Mouse (Mus musculus) hindbrain, postnatal 0 days (tissue): Measurements from ENCODE around the gene Wdr27. TPM values are rescaled to one million over a fixed set of nuclear protein-coding genes. Genes with fewer than 3 reads are reported as not detected.
"Not testable (repeated sequence)": the region's sequence is repeated elsewhere in the genome, so short reads cannot be mapped to it uniquely, and the experiment has no call there.

Experiments
- ATAC-seq: fragments of 200-750 bp; cut with Nextera tagmentation; 2 replicates; pipeline ENCODE4 v1.8.0; 2017; ENCODE audit warnings: mild to moderate bottlenecking, moderate TSS enrichment, moderate library complexity
- DNase-seq: peaks from one replicate; pipeline ENCODE4 v3.0.0-alpha.2; 2015; ENCODE audit warnings: low spot score
- H3K27ac ChIP-seq: fragments of 300-500 bp; sonication (generic); 2 replicates; pipeline ENCODE4 v1.5.1; 2014; ENCODE audit warnings: mild to moderate bottlenecking
- H3K27me3 ChIP-seq: fragments of 300-500 bp; sonication (generic); 2 replicates; pipeline ENCODE4 v1.6.1; 2014; ENCODE audit warnings: low read length, mixed read lengths; ENCODE audit not compliant: insufficient read depth
- H3K36me3 ChIP-seq: fragments of 300-500 bp; sonication (generic); 2 replicates; pipeline ENCODE4 v1.6.1; 2014; ENCODE audit warnings: low read length, mixed read lengths; ENCODE audit not compliant: insufficient read depth
- H3K4me1 ChIP-seq: fragments of 300-500 bp; sonication (generic); 2 replicates; pipeline ENCODE4 v1.6.1; 2014; ENCODE audit warnings: antibody characterized with exemption, low read length, mixed read lengths; ENCODE audit not compliant: insufficient read depth
- H3K4me2 ChIP-seq: fragments of 300-500 bp; sonication (generic); 2 replicates; pipeline ENCODE4 v1.6.1; 2014; ENCODE audit warnings: low read depth, mild to moderate bottlenecking, low read length, moderate library complexity, mixed read lengths
- H3K4me3 ChIP-seq: fragments of 300-500 bp; sonication (generic); 2 replicates; pipeline ENCODE4 v1.5.1; 2014; ENCODE audit warnings: low read length
- H3K9ac ChIP-seq: fragments of 300-500 bp; sonication (generic); replicated peaks from 2 replicates; pipeline ENCODE4 v1.6.1; 2014; ENCODE audit warnings: mild to moderate bottlenecking, low read length, moderate library complexity, mixed read lengths
- H3K9me3 ChIP-seq: fragments of 300-500 bp; sonication (generic); 2 replicates; pipeline ENCODE4 v1.6.1; 2016; ENCODE audit warnings: low read length, mixed read lengths
- CTCF ChIP-seq: IDR thresholded peaks from 2 replicates; pipeline ENCODE4 v1.5.1; 2016; ENCODE audit warnings: antibody characterized with exemption, control low read depth, low read depth
- WGBS: fragments of 180-500 bp; shearing (Covaris S2); extraction: QIAGEN DNeasy Blood & Tissue Kit; methylation state at CpG from one replicate; pipeline ENCODE4 v1.1.7; 2014; 5-methylcytosine and 5-hydroxymethylcytosine counted together
- polyA plus RNA-seq: library from polyadenylated mRNA; unstranded; fragments of >200 nt; fragmentation: Nextera tagmentation; extraction: Ambion mirVana; gene quantifications from 2 replicates; pipeline ENCODE4 v1.2.1, GENCODE M21; 2015
- total RNA-seq: library from RNA; depleted of rRNA; stranded (reverse); fragments of >200 nt; gene quantifications from 2 replicates; pipeline ENCODE4 v1.2.3, GENCODE M21; 2014

The Wdr27 gene
- total and polyA plus RNA-seq, 2 experiments from 2014 or later: 1.3 to 11.8 TPM

- H3K9me3 ChIP-seq: no peaks in the 10 kb centered on the region
- H3K27ac ChIP-seq: no peak overlapping the region
- WGBS: 76% methylated on average over 5 of the region's 5 CpGs
- ATAC-seq (no peak), DNase-seq (no peak)
- no peak for TF ChIP-seq CTCF
- no peak overlapping the region for H3K4me2 ChIP-seq
- no peaks in the 10 kb centered on the region for H3K36me3 ChIP-seq
- H3K4me1 ChIP-seq: no peaks in the 10 kb centered on the region
- no peaks in the 10 kb centered on the region for H3K27me3 ChIP-seq
- no peak overlapping the region for H3K4me3 ChIP-seq
- H3K9ac ChIP-seq: no peak overlapping the region
Measured at GRCm38 (mm10) chr17:14935841-14936605, 6.9 kb downstream of the Wdr27 start.

- not testable (repeated sequence) for H3K9me3 ChIP-seq, H3K9ac ChIP-seq, H3K27me3 ChIP-seq, ATAC-seq, DNase-seq, H3K4me2 ChIP-seq, H3K4me1 ChIP-seq, H3K36me3 ChIP-seq, H3K4me3 ChIP-seq, H3K27ac ChIP-seq
- WGBS: 82% methylated on average over 13 of the region's 14 CpGs
Measured at GRCm38 (mm10) chr17:14935280-14935679, 7.7 kb downstream of the Wdr27 start.

- Histone ChIP-seq H3K27me3 (no peaks in the 10 kb centered on the region), H3K36me3 (no peaks in the 10 kb centered on the region), H3K4me3 (no peak overlapping the region), H3K4me2 (no peak overlapping the region), H3K27ac (no peak overlapping the region), H3K9me3 (no peaks in the 10 kb centered on the region), H3K4me1 (no peaks in the 10 kb centered on the region), H3K9ac (no peak overlapping the region)
- DNase-seq (no peak), ATAC-seq (no peak)
- WGBS: 84% methylated on average over 5 of the region's 5 CpGs
- no peak for TF ChIP-seq CTCF
Measured at GRCm38 (mm10) chr17:14931469-14931868, 11.5 kb downstream of the Wdr27 start.

GRCm38 (mm10) chr17:14930697-14931096 lies 12.3 kb downstream of the Wdr27 start:
- no peaks in the 10 kb centered on the region for H3K36me3 ChIP-seq
- no peak overlapping the region for H3K4me2 ChIP-seq
- H3K4me1 ChIP-seq: no peaks in the 10 kb centered on the region
- no peak overlapping the region for H3K4me3 ChIP-seq
- WGBS: 85% methylated on average over 7 of the region's 7 CpGs
- H3K9me3 ChIP-seq: no peaks in the 10 kb centered on the region
- ATAC-seq (no peak), DNase-seq (no peak)
- H3K27ac ChIP-seq: no peak overlapping the region
- H3K9ac ChIP-seq: no peak overlapping the region
- no peak for TF ChIP-seq CTCF
- H3K27me3 ChIP-seq: no peaks in the 10 kb centered on the region

GRCm38 (mm10) chr17:14928631-14929030 lies 14.3 kb downstream of the Wdr27 start:
- no peaks in the 10 kb centered on the region for H3K4me1 ChIP-seq
- 0 out of 2 replicates have a peak, but pooled peaks have one; percentile 7 for TF ChIP-seq CTCF

GRCm38 (mm10) chr17:14927644-14928218 lies 15.2 kb downstream of the Wdr27 start:
- no peak overlapping the region for H3K9ac ChIP-seq
- TF ChIP-seq CTCF: no peak
- H3K4me1 ChIP-seq: no peaks in the 10 kb centered on the region
- H3K4me2 ChIP-seq: no peak overlapping the region
- no peaks in the 10 kb centered on the region for H3K9me3 ChIP-seq
- no peak overlapping the region for H3K27ac ChIP-seq
- H3K27me3 ChIP-seq: no peaks in the 10 kb centered on the region
- no peaks in the 10 kb centered on the region for H3K36me3 ChIP-seq
- no peak overlapping the region for H3K4me3 ChIP-seq
- WGBS: 82% methylated on average over 8 of the region's 8 CpGs
- DNase-seq: no peak
- no peak for ATAC-seq

More at GRCm38 (mm10) chr17:14928631-14929030, 14.3 kb downstream of the Wdr27 start:
- Histone ChIP-seq H3K4me3 (no peak overlapping the region), H3K27me3 (no peaks in the 10 kb centered on the region), H3K4me2 (no peak overlapping the region), H3K36me3 (no peaks in the 10 kb centered on the region), H3K9ac (no peak overlapping the region), H3K9me3 (no peaks in the 10 kb centered on the region), H3K27ac (no peak overlapping the region)
- DNase-seq (no peak), ATAC-seq (no peak)
- 74% methylated on average over 5 of the region's 5 CpGs for WGBS

- Histone ChIP-seq H3K27ac (no peak overlapping the region), H3K27me3 (no peaks in the 10 kb centered on the region), H3K4me2 (no peak overlapping the region), H3K9me3 (no peaks in the 10 kb centered on the region), H3K4me3 (no peak overlapping the region), H3K9ac (no peak overlapping the region), H3K36me3 (no peaks in the 10 kb centered on the region), H3K4me1 (no peaks in the 10 kb centered on the region)
- 74% methylated on average over 6 of the region's 6 CpGs for WGBS
- ATAC-seq (no peak), DNase-seq (no peak)
- TF ChIP-seq CTCF: no peak
Measured at GRCm38 (mm10) chr17:14921582-14921981, 21.4 kb downstream of the Wdr27 start.
